ENCODE assay signal across 24 mouse cellular contexts in the genomic region with DNA sequence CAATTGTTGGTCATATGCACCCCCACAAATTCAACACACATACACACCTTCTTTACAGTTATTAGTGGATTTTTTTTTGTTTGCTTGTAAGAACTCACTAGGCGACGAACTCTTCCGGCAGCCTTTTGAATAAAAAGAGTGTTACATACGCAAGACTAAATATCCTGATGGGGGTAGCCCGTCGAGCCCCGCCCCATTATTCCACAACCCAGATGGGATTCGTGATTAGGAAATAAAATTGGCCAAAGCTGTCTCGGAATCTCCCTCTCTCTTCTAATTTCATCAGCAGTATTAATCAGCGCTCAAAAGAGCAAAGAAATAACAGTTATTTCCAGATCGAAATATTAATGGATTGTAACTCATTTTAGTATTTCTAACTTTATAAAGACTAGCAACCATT. TPM values are rescaled to one million over a fixed set of nuclear protein-coding genes. Genes with fewer than 3 reads are reported as not detected.
DNase-seq lines count a peak whose midpoint lies in the region; ATAC-seq and TF ChIP-seq lines count a peak whose summit lies in the region.
"Had no signal": no experiment of that assay in that cellular context is flagged by ENCODE, and none has a peak within 500 bp of the region (broad histone marks: within the 10 kb centered on the region; RNA-seq: fewer than 3 reads in every experiment).

No protein-coding gene starts in this region.

- H3K4me2 ChIP-seq in hindbrain, embryonic 11.5 days (replicated peaks; ENCODE audit: low read depth, low read length) = no peak overlapping the region
- H3K4me2 ChIP-seq in hindbrain, embryonic 14.5 days (replicated peaks) = no peak overlapping the region
- H3K4me2 ChIP-seq in midbrain, embryonic 14.5 days (ENCODE audit: low read length) = peak overlapping the region; percentile 14; the same call in 1 of the 2 replicates
- no peak overlapping the region for H3K4me2 ChIP-seq in midbrain, postnatal 0 days (ENCODE audit: low read depth, low read length, poor library complexity, severe bottlenecking)
- peak overlapping the region; percentile 20; the same call in 1 of the 2 replicates for H3K4me2 ChIP-seq in forebrain, postnatal 0 days (ENCODE audit: low read depth)
- H3K4me2 ChIP-seq: embryonic facial prominence, embryonic 15.5 days; limb, embryonic 13.5 days; liver, embryonic 12.5 days had no signal

- peak; percentile 18 for DNase-seq in embryo, embryonic 11 days
- no peak for DNase-seq in embryo, embryonic 10 days (ENCODE audit: low spot score)
- peak; percentile 39 for DNase-seq in hindbrain, embryonic 11.5 days (ENCODE audit: low spot score)
- no peak for DNase-seq in hindbrain, embryonic 14.5 days (ENCODE audit: low spot score)
- DNase-seq in midbrain, embryonic 14.5 days = peak; percentile 29
- no peak for DNase-seq in midbrain, postnatal 0 days (ENCODE audit: low spot score)
- DNase-seq in forebrain, postnatal 0 days = peak; percentile 40
- DNase-seq: cerebellum, adult 9-10 months; gastrocnemius, postnatal 14 days; kidney, adult 8-10 months; lung, adult 18-20 months; lung, postnatal 10 days had no signal

- WGBS in hindbrain, embryonic 11.5 days = 9% methylated on average over 11 of the region's 11 CpGs
- WGBS in hindbrain, embryonic 14.5 days = 9% methylated on average over 11 of the region's 11 CpGs
- WGBS in midbrain, embryonic 14.5 days = 8% methylated on average over 11 of the region's 11 CpGs
- 20% methylated on average over 11 of the region's 11 CpGs for WGBS in midbrain, postnatal 0 days
- 14% methylated on average over 11 of the region's 11 CpGs for WGBS in forebrain, postnatal 0 days

- no peak overlapping the region for H3K4me3 ChIP-seq in hindbrain, embryonic 11.5 days (ENCODE audit: low read depth, low read length)
- H3K4me3 ChIP-seq in hindbrain, embryonic 14.5 days (replicated peaks; ENCODE audit: low read length) = no peak overlapping the region
- no peak overlapping the region for H3K4me3 ChIP-seq in midbrain, embryonic 14.5 days (replicated peaks; ENCODE audit: low read depth, low read length)
- H3K4me3 ChIP-seq in midbrain, postnatal 0 days (ENCODE audit: low read depth, low read length) = no peak overlapping the region
- peak overlapping the region; percentile 9; the same call in 1 of the 2 replicates for H3K4me3 ChIP-seq in forebrain, postnatal 0 days (ENCODE audit: low read depth, low read length)
- H3K4me3 ChIP-seq: embryonic facial prominence, embryonic 15.5 days; heart, embryonic 12.5 days; intestine, embryonic 15.5 days; limb, embryonic 13.5 days; liver, embryonic 12.5 days had no signal

- no peaks in the 10 kb centered on the region for H3K36me3 ChIP-seq in hindbrain, embryonic 11.5 days (ENCODE audit: control insufficient read depth, insufficient read depth, low read length)
- H3K36me3 ChIP-seq in hindbrain, embryonic 14.5 days (replicated peaks; ENCODE audit: control insufficient read depth, insufficient read depth) = no peaks in the 10 kb centered on the region
- no peaks in the 10 kb centered on the region for H3K36me3 ChIP-seq in midbrain, embryonic 14.5 days (ENCODE audit: control insufficient read depth, insufficient read depth, low read length)
- no peaks in the 10 kb centered on the region for H3K36me3 ChIP-seq in midbrain, postnatal 0 days (ENCODE audit: insufficient read depth, low read length)
- no peaks in the 10 kb centered on the region for H3K36me3 ChIP-seq in forebrain, postnatal 0 days (ENCODE audit: insufficient read depth)
- H3K36me3 ChIP-seq: embryonic facial prominence, embryonic 15.5 days; heart, embryonic 12.5 days; hindbrain, embryonic 13.5 days; intestine, embryonic 15.5 days; limb, embryonic 13.5 days; liver, embryonic 12.5 days had no signal

- H3K27me3 ChIP-seq in hindbrain, embryonic 11.5 days (ENCODE audit: control insufficient read depth, insufficient read depth, low read length) = peaks cover 34% of the 10 kb centered on the region
- H3K27me3 ChIP-seq in hindbrain, embryonic 14.5 days (ENCODE audit: control insufficient read depth, insufficient read depth, low read length) = peaks cover 28% of the 10 kb centered on the region
- peaks cover 12% of the 10 kb centered on the region; the same call in 1 of the 2 replicates for H3K27me3 ChIP-seq in midbrain, embryonic 14.5 days (ENCODE audit: control insufficient read depth, insufficient read depth, low read length)
- H3K27me3 ChIP-seq in midbrain, postnatal 0 days (ENCODE audit: insufficient read depth, low read length) = 0 out of 2 replicates have a peak, but pooled peaks cover 6% of the 10 kb centered on the region
- H3K27me3 ChIP-seq in forebrain, postnatal 0 days (ENCODE audit: insufficient read depth, low read length) = no peaks in the 10 kb centered on the region

- ATAC-seq in hindbrain, embryonic 11.5 days (ENCODE audit: low FRiP score) = no peak
- no peak for ATAC-seq in hindbrain, embryonic 14.5 days (ENCODE audit: low FRiP score)
- no peak for ATAC-seq in midbrain, embryonic 14.5 days (ENCODE audit: low FRiP score, low TSS enrichment)
- no peak for ATAC-seq in midbrain, postnatal 0 days (ENCODE audit: low FRiP score)
- ATAC-seq in forebrain, postnatal 0 days = no peak
- ATAC-seq: CD4-positive, CD25-positive, alpha-beta regulatory T cell, adult 4 months; intestine, embryonic 15.5 days; liver, embryonic 12.5 days had no signal

- H3K9ac ChIP-seq in hindbrain, embryonic 11.5 days (ENCODE audit: low read depth, low read length) = no peak overlapping the region
- H3K9ac ChIP-seq in hindbrain, embryonic 14.5 days = no peak overlapping the region
- H3K9ac ChIP-seq in midbrain, embryonic 14.5 days (replicated peaks; ENCODE audit: low read length) = no peak overlapping the region
- no peak overlapping the region for H3K9ac ChIP-seq in midbrain, postnatal 0 days (replicated peaks; ENCODE audit: low read length, poor library complexity, severe bottlenecking)
- no peak overlapping the region for H3K9ac ChIP-seq in forebrain, postnatal 0 days
- H3K9ac ChIP-seq: embryonic facial prominence, embryonic 15.5 days; heart, embryonic 12.5 days; intestine, embryonic 15.5 days; limb, embryonic 13.5 days; liver, embryonic 12.5 days had no signal

- no peak for TF ChIP-seq CTCF in midbrain, postnatal 0 days (IDR thresholded peaks at IDR 0.05)
- no peak for TF ChIP-seq CTCF in forebrain, postnatal 0 days (IDR thresholded peaks at IDR 0.05; ENCODE audit: low read depth)

- peaks cover 16% of the 10 kb centered on the region for H3K4me1 ChIP-seq in hindbrain, embryonic 11.5 days (replicated peaks; ENCODE audit: control insufficient read depth, insufficient read depth, low read length)
- H3K4me1 ChIP-seq in hindbrain, embryonic 14.5 days (replicated peaks; ENCODE audit: control insufficient read depth, insufficient read depth, low read length) = peaks cover 29% of the 10 kb centered on the region
- peaks cover 43% of the 10 kb centered on the region for H3K4me1 ChIP-seq in midbrain, embryonic 14.5 days (ENCODE audit: control insufficient read depth, insufficient read depth, low read length)
- H3K4me1 ChIP-seq in midbrain, postnatal 0 days (ENCODE audit: insufficient read depth, low read length) = peaks cover 7% of the 10 kb centered on the region; the same call in 1 of the 2 replicates
- H3K4me1 ChIP-seq in forebrain, postnatal 0 days (ENCODE audit: insufficient read depth) = peaks cover 8% of the 10 kb centered on the region

- no peaks in the 10 kb centered on the region for H3K9me3 ChIP-seq in hindbrain, embryonic 11.5 days (ENCODE audit: control insufficient read depth, low read length)
- no peaks in the 10 kb centered on the region for H3K9me3 ChIP-seq in hindbrain, embryonic 14.5 days (ENCODE audit: control insufficient read depth, low read length)
- no peaks in the 10 kb centered on the region for H3K9me3 ChIP-seq in midbrain, embryonic 14.5 days (ENCODE audit: control insufficient read depth, low read length)
- no peaks in the 10 kb centered on the region for H3K9me3 ChIP-seq in midbrain, postnatal 0 days (ENCODE audit: low read length)
- H3K9me3 ChIP-seq in forebrain, postnatal 0 days (ENCODE audit: low read length) = no peaks in the 10 kb centered on the region
- H3K9me3 ChIP-seq: embryonic facial prominence, embryonic 15.5 days; heart, embryonic 12.5 days; hindbrain, embryonic 13.5 days; intestine, embryonic 15.5 days; limb, embryonic 13.5 days; liver, embryonic 12.5 days had no signal

- no peak overlapping the region for H3K27ac ChIP-seq in hindbrain, embryonic 11.5 days (ENCODE audit: low read depth, low read length)
- no peak overlapping the region for H3K27ac ChIP-seq in hindbrain, embryonic 14.5 days
- H3K27ac ChIP-seq in midbrain, embryonic 14.5 days (replicated peaks; ENCODE audit: low read depth, low read length) = no peak overlapping the region
- H3K27ac ChIP-seq in midbrain, postnatal 0 days (ENCODE audit: low read depth, low read length) = no peak overlapping the region
- H3K27ac ChIP-seq in forebrain, postnatal 0 days (ENCODE audit: low read depth, low read length) = peak overlapping the region; percentile 40; the same call in 1 of the 2 replicates
- H3K27ac ChIP-seq: embryonic facial prominence, embryonic 15.5 days; intestine, embryonic 15.5 days; limb, embryonic 13.5 days; liver, embryonic 12.5 days had no signal

RNA-seq across cellular contexts. Expression of a gene that starts 1.9 kb away (rescaled TPM):
- 11.9 and 12.3 TPM in 2 replicates for polyA plus RNA-seq in hindbrain, embryonic 11.5 days (2014; fragmentation: Nextera tagmentation; extraction: Ambion mirVana)
- 2.6 and 4.1 TPM in 2 replicates for polyA plus RNA-seq in hindbrain, embryonic 14.5 days (2014; fragmentation: Nextera tagmentation; extraction: Ambion mirVana)
- 5.8 and 7.6 TPM in 2 replicates for polyA plus RNA-seq in midbrain, embryonic 14.5 days (2014; fragmentation: Nextera tagmentation; extraction: Ambion mirVana)
- total RNA-seq in midbrain, postnatal 0 days (2014; rRNA removed) = 13.9 and 20.6 TPM in 2 replicates
- polyA plus RNA-seq in midbrain, postnatal 0 days (2015; fragmentation: Nextera tagmentation; extraction: Ambion mirVana) = 1.5 and 1.9 TPM in 2 replicates
- 16.8 and 30.8 TPM in 2 replicates for total RNA-seq in forebrain, postnatal 0 days (2014; rRNA removed)
- polyA plus RNA-seq in forebrain, postnatal 0 days (2015; fragmentation: Nextera tagmentation; extraction: Ambion mirVana) = 4.6 and 4.8 TPM in 2 replicates
- total RNA-seq: common myeloid progenitor, adult 5-6 weeks; gastrocnemius, postnatal 14 days; heart, postnatal 10 days; megakaryocyte progenitor cell, adult 5-6 weeks; monocyte, adult 5-6 weeks had no signal
- polyA plus RNA-seq: CD4-positive, CD25-positive, alpha-beta regulatory T cell, adult 4 months; heart, embryonic 12.5 days; limb, embryonic 13.5 days; liver, embryonic 12.5 days; testis, adult 2 months had no signal

Comparison
In these comparisons a context has a peak if more than half of its experiments do, and no peak if none do; other contexts are left out.
1. DNase-seq: peak in embryo, embryonic 11 days (single experiment), hindbrain, embryonic 11.5 days (single experiment), midbrain, embryonic 14.5 days (single experiment) and forebrain, postnatal 0 days (single experiment); none in embryo, embryonic 10 days (single experiment), hindbrain, embryonic 14.5 days (single experiment) and midbrain, postnatal 0 days (single experiment).
2. H3K4me2 ChIP-seq: peak in midbrain, embryonic 14.5 days (single experiment) and forebrain, postnatal 0 days (single experiment); none in hindbrain, embryonic 11.5 days (single experiment), hindbrain, embryonic 14.5 days (single experiment) and midbrain, postnatal 0 days (single experiment).